Mouse (Mus musculus): Measurements from ENCODE around the gene Bbx.

DNA sequence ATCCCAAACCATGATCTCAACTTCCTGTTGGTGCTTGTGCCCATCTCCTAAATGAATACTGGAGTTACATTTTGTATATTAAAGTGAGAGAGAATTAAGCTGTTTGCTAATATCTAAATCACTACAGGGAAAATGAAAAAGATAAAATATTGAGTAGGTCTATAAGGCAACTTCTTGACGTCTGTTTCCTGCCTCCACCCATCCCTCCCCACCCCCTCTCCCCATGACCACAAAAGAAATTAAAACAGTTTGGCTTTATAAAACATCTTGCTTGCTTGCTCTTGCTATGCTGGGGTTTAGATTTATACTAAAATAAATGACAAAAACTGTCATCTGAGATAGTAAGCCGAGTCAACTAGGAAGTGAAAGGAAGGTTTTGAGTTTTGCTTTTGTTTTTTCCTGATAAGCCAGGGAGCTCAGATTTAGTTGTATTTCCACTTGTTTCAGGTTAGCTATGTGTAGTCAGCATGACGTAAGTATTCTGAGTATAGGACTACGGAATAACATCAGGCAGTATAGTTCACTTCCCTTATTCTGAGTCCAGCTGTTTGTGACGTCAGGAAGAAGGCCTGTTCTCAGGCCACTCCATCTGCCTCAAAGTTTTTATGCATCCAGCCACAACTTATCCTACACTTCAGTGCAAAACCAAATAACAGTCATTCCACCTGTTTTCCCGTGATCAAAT, 36.1 kb downstream of the Bbx start:
- no peak for TF ChIP-seq CTCF (IDR thresholded peaks at IDR 0.05; ENCODE audit: borderline replicate concordance, extremely low read depth, insufficient read depth, insufficient read length)
- no peak for TF ChIP-seq POLR2A (IDR thresholded peaks at IDR 0.05; ENCODE audit: borderline replicate concordance, extremely low read depth, insufficient read depth, insufficient read length, poor library complexity, severe bottlenecking)
